Mouse (Mus musculus) bone marrow, adult 2 months (tissue): ENCODE data around the gene Enkd1.

Experiments used
- CTCF ChIP-seq: fragments of 200-500 bp; IDR thresholded peaks from 2 replicates; pipeline ENCODE4 v1.5.1; 2011; ENCODE audit warnings: low read length, control low read depth; ENCODE audit not compliant: control insufficient read depth, insufficient read depth
- POLR2A ChIP-seq: fragments of 200-500 bp; IDR thresholded peaks from 2 replicates; pipeline ENCODE4 v1.6.1; 2011; ENCODE audit warnings: low read depth, mild to moderate bottlenecking, control low read depth, low read length, borderline replicate concordance; ENCODE audit not compliant: control insufficient read depth

DNA sequence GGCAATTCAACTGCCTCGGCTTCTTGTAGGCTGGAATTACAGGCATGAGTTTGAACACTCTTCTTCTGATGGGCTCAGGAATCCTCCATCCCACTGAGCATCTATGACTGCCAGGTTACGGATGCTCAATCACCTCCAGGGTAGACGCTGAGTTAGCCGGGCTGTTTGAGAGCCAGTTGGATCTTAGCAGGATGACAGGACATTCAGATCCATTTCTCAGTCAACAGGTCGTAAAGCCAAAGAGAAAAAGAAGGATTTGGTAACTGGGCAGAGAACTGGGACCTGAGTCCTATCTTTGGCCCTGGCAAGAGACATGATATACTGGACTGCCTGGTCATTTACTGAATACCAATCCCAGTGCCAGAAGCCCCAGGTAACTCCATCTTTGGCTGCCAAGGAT, 31.2 kb upstream of the Enkd1 start:
- no peak for TF ChIP-seq CTCF
- no peak for TF ChIP-seq POLR2A
